Mouse (Mus musculus): ENCODE data around the gene Ankrd55. TPM values are rescaled to one million over a fixed set of nuclear protein-coding genes. Genes with fewer than 3 reads are reported as not detected.

The Ankrd55 gene
- polyA plus RNA-seq, 1 experiment, result 0.15 TPM

DNA sequence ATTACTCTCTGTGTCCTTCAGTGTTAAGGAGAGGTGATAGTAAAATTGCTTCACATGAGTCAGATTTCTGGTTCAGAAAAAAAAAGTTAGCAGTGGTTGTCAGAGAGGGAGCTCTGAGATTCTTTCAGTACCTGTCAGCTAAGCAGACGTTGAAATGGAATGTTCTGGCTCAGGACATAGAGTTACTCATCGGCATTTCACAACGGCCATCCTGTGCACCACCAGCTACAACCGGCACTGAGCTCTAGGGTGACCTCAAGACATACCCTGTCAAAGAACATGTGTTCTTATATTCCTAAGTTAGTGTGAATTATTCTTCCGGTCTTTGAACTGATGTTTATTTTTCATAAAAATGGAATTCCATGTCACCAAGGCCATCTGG lies 55.4 kb downstream of the Ankrd55 start:
- no peak for DNase-seq (ENCODE audit: low read depth)

DNA sequence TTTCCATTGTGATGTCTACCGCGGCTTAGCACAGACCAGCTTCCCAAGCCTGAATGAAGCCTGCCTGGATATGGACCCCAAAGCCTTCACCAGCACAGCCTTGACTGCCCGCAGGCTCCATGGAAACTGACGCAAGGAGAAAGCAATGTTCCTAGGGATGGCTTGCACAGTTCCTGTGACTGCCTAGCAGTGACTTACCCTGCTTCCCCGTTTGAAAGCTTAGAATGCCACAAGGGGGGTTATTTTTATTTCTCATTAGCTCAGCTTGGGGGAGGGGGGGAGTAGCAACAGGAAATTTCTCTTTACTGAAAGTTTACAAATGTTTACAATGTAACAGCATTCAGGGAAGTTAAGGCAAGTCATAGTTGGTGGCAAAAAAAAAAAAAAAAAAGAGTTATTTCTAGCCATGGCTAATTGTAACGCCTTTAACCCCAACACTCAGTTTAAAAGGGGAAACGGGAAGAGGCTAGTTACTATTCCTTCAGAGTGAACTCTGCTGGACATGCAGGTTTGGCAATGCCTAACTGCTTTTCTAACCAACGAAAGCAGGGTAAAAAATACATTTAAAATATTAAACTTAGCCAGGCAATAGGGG lies 56.1 kb downstream of the Ankrd55 start:
- no peak for DNase-seq (ENCODE audit: low read depth)

DNA sequence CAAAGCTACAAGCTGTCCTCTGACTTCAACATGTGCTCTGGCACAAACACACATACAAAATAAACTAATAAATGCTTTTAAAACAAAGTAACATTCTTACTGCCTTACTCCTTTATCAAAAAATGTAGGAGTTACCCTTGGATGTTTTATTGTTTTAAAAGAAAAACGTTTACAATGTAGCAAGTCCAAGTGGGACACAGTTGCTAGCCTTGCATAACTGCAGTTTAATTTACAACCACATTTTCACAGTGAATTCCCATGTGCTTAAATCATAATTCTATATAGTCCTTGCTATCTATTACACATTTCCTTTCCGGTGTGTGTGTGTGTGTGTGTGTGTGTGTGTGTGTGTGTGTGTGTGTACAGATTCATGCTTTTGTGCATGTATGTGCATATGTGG lies 57.3 kb downstream of the Ankrd55 start:
- DNase-seq (ENCODE audit: low read depth), result no peak

DNA sequence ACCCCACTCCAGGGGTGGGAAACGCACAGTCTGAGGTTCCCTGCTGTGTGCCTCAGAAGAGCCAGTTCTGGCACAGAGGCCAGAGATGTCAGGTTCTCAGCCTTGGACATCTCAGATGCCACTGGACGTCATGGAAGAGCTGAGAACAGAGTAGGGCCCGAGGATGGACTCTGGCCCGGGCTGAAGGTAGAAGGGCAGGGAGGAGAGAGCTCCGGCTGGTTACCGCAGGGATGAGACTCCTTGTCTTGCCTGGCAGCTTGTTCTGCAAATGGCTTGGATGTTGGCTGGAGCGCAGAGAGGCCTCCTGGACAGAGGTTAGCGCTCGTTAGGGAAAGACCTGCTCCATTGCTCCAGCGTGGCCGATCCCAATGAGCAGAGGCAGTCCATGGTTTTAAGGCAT lies 57.8 kb downstream of the Ankrd55 start:
- DNase-seq (ENCODE audit: low read depth), result no peak

DNA sequence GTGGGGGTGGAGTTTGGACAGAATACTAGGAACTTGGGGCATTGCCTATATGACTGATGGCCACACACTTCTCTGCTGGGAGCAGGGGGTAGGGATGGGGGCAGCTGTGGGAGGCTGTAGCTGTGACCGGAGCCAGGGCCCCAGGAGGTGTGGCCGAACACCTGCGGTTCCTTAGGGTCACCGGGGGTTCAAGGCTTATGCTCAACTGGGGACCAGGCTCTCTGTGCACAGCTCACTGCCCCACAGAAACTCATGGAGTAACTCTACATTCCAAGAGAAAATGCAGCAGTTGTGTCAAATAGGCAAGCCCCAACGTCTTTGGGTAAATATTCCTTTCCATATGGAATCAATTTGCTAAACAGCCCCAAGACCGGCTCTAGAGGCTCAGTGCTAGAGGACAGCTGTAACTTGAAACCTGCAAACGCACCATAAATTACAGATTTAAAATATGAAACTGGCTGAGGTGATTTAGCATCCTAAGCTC lies 58.5 kb downstream of the Ankrd55 start:
- DNase-seq (ENCODE audit: low read depth), result no peak

DNA sequence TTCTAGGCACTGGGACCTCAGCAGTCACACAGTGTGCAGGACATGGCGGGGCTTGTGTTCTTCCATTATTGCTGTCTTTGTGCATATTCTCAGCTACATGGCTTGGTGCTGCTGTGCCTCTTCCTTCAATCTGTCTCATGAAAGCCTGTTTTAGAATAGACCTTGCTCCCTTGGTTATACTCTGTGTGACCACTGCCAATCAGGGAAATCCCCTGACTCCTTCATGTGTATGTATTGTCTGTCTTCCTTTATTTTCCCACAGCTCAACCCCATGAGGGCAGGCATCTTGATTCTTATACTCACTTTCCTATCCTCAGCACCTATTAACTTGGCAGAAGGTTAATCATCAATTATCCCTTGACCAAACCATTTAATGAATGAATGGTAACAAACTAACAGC lies 60.0 kb downstream of the Ankrd55 start:
- no peak for DNase-seq (ENCODE audit: low read depth)

DNA sequence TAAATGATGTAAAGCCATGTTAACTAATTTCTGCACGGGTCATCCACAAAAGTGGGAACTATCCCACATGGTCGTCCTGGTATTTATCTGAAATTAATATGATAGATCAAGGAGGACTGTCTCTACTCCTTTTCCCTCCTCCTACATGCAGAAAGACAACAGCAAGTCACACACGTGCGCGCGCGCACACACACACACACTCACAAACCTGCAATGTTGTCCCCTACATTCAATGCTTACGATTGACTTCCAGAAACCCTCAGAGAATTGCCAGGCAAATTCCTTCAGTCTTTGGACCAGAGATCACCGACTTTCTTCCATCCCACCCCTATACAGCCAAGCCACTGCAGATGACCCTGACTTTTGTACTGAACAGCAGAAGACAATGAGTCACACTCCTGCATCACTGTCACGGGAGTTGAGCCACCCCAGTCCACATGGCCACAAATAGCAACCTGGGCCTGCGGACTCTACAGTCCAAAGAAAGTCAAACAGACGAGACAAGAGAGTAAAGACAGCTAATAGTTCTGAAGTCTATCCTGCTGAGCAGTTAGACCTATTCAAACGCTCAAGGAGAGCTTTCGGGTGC lies 60.7 kb downstream of the Ankrd55 start:
- no peak for DNase-seq (ENCODE audit: low read depth)

DNA sequence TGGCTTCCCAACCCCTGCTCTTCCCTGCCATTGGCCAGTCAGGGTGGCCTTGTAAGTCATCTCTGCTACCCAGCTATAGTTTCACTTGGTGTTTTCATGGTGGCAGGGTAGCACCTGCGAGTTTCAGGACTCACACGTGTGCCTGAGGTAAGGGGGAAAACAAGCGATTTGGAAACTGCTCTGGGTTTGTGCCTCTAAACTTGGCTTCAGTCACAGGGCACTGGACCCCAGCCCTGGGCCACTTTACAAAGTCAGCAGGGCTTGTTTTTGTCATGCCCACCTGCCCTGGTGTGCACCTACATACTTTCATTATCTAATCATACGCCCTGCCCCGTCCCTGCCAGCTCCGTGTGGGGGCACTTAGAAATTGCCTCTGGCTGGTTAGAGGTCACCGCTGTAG lies 61.2 kb downstream of the Ankrd55 start:
- no peak for DNase-seq (ENCODE audit: low read depth)

DNA sequence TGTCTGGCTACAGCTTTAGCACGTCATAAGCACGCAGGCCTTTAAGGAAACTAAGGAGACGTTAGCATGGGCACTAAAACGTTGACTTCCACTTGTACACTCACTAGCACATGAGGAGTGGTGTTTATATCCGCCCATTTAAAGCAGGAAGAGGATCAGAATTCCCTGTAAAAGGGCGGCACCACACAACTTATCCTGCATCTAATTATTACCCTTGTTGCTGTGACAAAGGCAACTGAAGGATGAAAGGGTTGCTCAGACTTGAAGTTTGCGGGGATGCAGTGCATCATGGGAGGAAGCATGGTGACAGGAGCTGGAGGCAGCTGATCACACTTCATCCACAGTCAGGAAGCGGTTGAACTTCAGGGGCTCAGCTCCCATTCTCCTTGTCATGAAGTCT lies 63.7 kb downstream of the Ankrd55 start:
- DNase-seq (ENCODE audit: low read depth), result no peak

DNA sequence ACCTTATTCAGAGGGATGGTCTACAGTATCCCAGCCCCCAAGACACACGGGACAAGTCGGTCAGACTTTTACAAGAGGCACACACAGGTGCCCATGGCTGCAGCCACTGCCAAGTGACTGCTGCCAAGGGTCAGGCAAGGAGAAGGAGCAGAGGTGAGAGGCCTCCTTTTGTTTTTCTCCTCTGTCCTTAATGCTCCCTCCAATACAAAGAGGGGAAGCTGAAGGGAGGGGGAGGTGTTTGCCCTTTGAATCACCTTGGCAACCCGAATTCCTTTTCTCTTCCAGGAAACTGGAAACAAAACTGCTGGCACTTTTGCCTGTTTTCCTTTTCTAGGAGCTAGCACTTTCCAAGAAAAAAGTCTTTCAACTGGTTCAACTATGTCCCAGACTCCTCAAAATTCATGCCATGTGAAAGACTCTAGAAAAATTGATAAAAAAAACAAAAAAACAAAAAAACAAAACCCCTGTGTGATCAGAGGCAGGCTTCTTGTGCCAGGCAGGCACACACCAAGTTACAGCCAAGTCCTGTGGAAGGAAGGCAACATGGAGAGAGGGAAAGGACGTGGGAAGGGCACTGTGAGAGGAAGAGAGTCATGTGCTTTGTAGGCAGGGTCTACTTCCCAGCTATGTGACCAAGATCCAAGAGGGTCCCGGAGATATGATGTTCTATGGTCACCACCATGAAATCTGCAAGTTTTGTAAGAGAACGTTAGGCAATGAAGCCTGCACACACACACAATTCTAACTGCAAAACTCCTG lies 66.0 kb downstream of the Ankrd55 start:
- no peak for DNase-seq (ENCODE audit: low read depth)

DNA sequence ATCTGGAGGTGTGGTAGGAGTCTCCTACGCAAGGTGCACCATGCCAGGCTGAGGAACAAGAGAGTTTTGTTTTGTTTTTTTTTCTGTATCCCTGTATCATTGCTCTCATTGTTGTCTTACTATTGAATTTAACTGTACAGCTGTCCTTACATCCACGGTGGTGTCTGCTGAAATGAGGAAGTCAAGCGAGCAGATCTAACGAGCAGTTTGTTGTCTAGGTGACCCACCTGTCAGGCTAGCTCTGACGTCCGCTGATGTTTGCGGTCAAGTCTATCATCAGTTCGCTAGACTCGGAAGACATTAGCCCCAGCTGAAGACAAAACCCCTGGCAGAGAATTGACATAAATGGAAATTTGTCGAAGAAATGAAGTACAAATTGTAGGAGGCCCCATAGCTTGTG lies 66.7 kb downstream of the Ankrd55 start:
- no peak for DNase-seq (ENCODE audit: low read depth)

DNA sequence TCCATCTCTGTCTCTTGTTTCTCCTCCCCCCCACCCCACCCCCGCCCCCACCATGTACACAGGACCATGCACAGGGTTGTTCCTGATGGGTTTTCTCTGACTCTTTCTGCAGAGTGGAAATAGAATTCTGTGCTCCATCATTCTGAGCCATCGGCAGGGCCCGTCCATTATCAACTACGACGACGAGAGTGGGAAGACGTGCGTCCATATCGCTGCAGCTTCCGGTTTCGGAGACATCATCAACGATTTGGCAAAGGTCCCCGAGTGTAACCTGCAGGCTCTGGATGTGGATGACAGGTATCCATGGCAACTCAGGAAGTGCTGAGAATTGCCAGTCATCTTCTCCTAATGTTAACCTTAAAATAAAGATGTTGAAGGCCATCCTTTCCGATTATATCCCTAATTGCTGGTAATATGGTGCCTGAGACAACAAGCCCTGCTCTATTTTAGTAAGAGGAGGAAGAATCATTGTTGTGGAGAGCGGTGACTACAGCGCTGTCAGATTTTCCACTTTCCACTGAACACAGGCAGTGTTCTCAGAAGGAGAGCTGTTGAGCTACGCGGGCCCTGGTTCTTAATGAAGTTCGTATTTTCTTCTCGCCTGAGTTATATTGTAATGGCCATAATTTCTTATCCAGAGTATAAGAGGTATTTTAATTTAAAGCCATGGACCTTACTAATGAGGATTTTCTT lies 67.7 kb downstream of the Ankrd55 start:
- DNase-seq (ENCODE audit: low read depth), result no peak

DNA sequence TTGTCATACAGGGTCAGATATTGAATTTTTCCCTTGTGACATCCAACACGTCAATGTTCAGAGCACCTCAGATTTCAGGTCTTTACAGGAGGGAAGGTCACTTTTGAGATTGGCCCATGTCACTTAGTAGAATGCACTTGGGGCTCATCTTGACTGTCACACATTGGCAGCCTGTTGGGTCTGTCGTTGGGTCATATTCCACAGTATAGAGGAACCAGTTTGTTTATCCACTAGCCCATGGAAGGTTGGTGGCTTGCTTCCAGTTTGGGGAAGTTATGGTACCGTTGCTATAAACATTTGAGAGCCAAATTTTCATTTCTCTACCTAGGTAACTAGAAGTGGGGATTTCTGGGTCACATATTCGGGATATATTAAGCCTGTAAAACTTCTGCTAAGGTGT lies 73.3 kb downstream of the Ankrd55 start:
- DNase-seq (ENCODE audit: low read depth), result no peak

DNA sequence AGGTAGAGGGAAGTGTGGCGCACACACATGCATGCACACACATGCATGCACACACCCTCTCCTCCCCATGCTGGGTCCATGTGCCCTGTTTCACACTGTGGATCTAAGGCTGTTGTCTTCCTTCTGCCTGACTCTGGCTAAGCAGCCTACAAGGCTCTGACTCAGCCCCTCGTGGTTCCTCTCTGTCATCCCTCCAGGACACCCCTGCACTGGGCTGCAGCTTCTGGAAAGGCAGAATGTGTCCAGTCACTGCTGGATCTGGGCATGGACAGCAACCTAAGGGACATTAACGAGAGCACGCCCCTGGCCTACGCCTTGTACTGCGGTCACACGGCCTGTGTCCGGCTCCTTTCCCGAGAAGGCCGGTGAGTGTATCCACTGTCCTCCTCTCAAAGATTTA lies 75.0 kb downstream of the Ankrd55 start:
- no peak for DNase-seq (ENCODE audit: low read depth)

DNA sequence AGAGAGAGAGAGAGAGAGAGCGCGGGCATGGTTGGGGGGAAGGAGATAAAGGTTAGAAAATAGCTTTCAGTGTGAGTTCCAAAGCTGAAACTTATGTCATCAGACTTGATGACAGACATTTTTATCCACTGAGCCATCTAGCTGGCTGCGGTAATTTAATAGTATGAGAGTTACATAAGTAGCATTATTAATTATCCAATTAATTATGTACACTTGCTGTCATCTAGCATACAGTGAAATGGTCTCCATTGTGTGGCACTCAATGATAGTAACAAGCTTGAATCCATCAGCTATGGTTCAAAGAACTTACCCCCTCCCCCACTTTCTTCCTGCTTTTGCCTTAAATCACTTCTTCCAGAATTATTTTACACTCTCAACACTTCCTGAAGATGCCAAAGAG lies 75.5 kb downstream of the Ankrd55 start:
- no peak for DNase-seq (ENCODE audit: low read depth)

DNA sequence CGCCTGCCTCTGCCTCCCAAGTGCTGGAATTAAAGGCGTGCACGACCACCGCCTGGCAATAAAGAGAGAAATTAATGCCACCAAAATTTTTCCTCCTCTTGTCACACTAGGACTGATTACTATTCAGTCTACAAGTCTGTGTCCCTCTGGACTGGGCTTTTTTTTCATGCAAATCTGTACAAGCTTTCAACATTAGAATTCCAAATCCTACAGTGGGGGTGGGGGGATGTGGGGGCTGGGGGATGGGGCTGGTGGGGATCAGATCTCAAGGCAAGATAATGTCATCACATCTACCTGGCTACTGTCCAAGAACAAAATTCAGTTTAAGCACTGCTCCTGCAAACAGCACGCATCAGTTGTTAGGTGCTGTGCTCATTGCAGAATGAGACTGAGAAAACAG lies 76.4 kb downstream of the Ankrd55 start:
- no peak for DNase-seq (ENCODE audit: low read depth)

DNA sequence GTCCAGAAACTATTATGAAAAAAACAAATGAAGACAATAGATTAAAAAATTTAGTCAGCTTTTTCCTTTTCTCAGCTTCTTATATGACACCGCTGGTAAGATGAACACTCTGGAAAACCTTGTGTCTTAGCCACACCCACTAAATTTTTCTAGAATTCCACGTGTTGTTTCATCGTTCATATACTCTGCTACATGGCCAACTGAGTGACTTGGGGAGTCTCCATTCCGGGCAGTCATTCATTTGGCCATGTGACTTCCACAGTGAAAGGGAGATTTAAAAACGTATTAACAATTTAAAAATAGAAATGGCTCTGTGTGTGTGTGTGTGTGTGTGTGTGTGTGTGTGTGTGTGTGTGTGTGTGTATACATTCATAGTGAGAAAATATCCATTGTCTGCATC lies 77.1 kb downstream of the Ankrd55 start:
- no peak for DNase-seq (ENCODE audit: low read depth)

DNA sequence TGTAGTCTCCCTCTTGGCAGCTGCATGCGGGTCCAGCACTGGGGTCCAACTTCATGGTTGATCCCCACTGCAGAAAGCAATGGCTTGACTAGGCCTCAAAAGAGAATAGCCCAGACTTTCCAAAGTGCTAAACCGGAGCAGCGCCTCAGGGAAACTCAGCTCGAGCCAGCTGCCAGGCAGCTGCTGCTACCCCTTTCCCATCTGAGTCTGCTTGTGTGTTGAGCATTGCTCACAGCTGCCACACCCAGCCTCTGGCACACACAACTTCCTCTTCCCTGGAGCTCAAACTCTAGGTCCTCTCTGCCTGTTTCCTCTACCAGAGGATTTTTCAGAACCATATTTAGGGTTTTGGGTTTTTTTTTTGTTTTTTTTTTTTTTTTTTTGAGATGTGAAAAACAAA lies 77.5 kb downstream of the Ankrd55 start:
- DNase-seq (ENCODE audit: low read depth), result no peak

DNA sequence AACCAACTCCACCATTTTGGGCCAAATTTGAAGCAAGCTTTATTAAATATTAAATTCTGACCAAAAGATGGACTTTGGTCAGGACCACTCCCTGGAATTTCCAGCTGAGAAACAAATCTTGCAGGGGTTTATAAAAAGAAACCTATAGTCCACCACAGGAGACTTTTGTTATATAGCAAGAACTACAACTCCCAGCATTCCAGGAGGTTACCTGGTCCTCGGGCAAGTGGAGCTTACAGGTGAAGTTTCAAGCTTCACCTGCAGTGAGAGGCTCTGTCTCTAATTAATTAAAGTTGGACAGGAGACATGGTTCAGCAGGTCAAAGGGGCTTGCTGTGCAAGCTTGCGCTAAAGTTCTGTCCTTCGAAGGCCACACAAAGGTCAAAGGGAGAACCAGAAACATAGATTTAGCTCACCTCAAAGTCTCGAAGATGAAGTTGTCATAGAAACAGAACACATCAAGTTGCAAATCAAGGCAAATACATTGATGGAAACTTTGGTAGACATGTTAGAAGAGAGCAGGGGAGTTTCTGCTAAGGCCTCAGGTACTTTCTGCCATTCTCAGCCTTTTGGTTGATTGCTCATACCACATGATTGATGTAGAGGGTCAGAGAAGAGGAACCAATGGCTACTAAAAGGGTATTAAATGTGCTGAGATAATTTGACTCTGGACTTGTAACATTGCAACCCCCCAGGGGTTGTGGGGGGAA lies 78.2 kb downstream of the Ankrd55 start:
- no peak for DNase-seq (ENCODE audit: low read depth)

DNA sequence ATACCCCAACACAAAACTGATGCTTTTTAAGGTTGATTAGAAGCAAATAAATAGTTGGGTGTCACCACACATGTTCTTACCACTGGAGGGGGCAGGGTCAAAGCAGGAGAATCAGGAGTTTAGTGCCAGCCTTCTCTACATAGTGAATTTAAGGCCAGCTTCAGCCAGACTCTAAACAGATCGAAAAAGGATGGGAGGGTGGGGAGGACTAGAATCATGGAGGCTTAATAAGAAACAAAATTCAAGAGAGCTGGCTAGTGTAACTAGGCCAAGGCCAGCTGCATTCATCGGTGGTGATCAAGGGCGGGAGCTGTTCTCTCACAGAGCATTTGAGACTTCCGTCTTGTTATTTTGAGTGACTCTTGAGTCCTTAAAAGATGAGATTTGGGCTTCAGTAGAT lies 83.5 kb downstream of the Ankrd55 start:
- DNase-seq (ENCODE audit: low read depth), result no peak

DNA sequence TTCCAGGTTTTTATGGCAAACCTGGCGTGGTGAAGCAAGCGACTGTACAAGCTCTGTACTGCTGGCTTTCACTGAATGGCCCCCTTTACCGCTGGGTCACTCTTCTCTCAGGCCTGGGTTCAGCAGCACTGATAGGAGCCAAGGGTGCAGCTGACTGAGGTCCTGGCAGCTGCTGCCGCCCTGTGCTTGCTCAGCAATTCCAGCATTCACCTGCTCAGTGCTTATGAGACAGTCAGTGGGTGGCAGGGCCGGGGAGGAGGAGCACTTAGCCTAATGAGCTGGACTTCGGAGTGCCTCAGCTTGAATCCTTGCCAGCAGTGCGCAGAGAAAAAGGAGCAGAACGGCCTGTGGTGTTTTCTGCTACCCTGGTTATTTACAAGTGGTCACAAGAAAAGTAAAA lies 87.5 kb downstream of the Ankrd55 start:
- no peak for DNase-seq (ENCODE audit: low read depth)

DNA sequence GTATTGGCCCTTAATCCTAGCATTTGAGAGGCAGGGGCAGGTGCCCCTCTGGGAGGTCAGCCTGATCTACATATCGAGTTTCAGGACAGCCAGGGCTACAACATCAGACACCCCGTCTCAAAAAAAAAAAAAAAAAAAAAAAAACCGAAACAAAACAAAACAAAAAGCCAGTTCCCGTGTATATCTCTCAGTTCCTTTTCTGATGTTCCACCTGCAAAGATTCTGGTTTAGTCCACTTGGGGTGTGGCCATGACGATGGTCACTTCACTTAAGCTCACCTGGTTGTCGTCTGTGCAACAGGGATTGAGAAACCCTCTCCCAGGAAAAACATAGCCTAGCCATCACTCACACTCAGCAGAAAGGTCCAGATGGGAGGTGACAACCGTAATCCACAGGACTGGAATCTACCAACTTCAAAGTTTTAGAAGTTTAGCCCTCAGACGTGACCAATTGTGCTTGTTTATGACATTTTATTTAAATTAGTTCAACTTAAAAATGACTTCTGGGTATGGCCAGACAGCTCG lies 90.6 kb downstream of the Ankrd55 start:
- DNase-seq (ENCODE audit: low read depth), result no peak

Measured in gonadal fat pad, adult 2 months (tissue).